Mouse (Mus musculus): ENCODE results near the gene Zfp507. TPM values are rescaled to one million over a fixed set of nuclear protein-coding genes. Genes with fewer than 3 reads are reported as not detected.

Zfp507 gene
- polyA plus RNA-seq, 1 experiment, result 12.0 TPM

DNA sequence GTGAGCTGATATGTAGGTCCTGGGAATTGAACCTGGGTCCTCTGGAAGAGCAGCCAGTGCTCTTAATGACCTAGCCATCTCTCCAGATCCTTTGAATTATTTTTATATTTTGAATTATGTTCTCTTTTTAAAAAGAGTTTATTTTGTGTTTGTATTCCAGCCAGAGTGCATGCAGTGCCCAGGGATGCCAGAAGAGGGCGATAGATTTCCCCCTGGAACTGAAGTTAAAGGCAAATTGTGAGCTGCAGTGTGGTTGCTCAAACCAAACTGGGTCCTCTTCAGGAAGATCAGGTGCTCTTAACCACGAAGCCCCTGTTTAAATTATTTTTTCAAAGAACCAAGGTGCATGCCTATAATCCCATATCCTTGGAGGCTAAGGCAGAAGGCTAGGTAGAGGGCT is 43.2 kb downstream of the Zfp507 start:
- TF ChIP-seq CTCF (IDR thresholded peaks at IDR 0.05; ENCODE audit: control insufficient read depth, insufficient read depth, insufficient replicate concordance, low read depth, low read length) (peak; percentile 34; the same call in 1 of the 2 replicates), POLR2A (IDR thresholded peaks at IDR 0.05; ENCODE audit: control insufficient read depth, low read depth, low read length) (no peak)
- Histone ChIP-seq H3K36me3 (ENCODE audit: control insufficient read depth, insufficient read depth, low read length) (no peaks in the 10 kb centered on the region), H3K4me3 (ENCODE audit: control insufficient read depth, low read depth, low read length) (no peak overlapping the region), H3K27ac (ENCODE audit: control insufficient read depth, insufficient read depth, low read depth, low read length) (no peak overlapping the region), H3K4me1 (ENCODE audit: control insufficient read depth, insufficient read depth, low read length) (peaks cover 6% of the 10 kb centered on the region), H3K27me3 (ENCODE audit: control insufficient read depth, insufficient read depth, low read length) (no peaks in the 10 kb centered on the region)

DNA sequence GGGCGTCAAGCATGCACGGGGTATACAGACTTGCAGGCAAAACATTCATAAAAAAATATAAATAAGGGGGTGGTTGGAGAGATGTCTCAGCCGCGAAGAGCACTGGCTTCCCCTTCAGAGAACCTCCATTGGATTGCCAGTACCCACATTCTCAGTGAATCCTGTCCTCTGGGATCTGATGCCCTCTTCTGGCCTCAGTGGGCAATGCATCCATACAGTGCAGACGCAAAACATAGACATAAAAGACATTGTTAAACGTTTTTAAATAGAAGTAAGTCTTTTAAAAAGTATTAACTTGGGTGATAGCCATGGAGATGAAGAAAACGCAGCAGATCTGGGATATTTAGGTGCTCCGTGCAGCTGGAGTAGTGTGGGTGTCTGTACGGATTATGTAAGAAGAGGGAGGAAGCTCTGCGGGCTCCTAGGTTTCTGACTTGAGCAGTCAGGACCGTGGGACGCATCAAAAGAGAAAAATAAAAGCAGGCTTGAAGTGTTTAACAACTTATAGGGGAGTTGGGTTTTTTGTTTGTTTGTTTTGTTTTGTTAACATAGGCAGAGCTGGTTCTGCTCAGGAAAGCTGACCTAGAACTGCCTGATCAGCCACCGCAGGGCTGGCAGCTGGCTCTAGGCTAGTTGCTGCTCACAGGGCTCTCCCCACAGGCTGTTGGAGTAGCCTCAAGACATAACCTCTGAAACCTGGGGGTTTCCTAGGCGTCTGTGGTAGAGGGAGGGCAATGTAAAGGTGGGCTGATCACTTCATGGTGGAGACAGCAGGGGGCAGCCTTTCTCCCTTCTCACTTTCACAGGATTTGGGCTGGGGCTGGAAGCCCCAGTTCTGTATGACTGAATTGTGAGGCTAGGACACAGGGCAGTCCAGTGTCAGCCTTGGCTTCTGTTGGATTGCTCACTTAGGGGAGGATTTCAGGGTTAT is 46.0 kb downstream of the Zfp507 start:
- TF ChIP-seq CTCF (IDR thresholded peaks at IDR 0.05; ENCODE audit: control insufficient read depth, insufficient read depth, insufficient replicate concordance, low read depth, low read length), result no peak
- no peak for TF ChIP-seq POLR2A (IDR thresholded peaks at IDR 0.05; ENCODE audit: control insufficient read depth, low read depth, low read length)
- Histone ChIP-seq H3K36me3 (ENCODE audit: control insufficient read depth, insufficient read depth, low read length) (no peaks in the 10 kb centered on the region), H3K27me3 (ENCODE audit: control insufficient read depth, insufficient read depth, low read length) (no peaks in the 10 kb centered on the region), H3K4me3 (ENCODE audit: control insufficient read depth, low read depth, low read length) (no peak overlapping the region), H3K27ac (ENCODE audit: control insufficient read depth, insufficient read depth, low read depth, low read length) (no peak overlapping the region), H3K4me1 (ENCODE audit: control insufficient read depth, insufficient read depth, low read length) (peaks cover 10% of the 10 kb centered on the region)

DNA sequence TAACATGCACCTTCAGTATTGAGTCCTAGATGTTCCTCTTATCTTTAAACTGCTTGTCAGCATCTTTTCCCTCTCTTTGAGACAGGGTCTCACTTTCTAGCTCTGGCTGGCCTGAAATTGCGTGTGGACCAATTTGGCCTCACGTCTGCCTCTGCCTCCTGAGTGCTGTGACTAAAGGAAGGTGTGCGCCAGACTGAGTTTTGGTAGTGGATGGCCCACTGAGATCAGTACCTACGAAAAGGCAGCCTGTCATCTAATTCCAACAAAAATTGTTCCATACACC is 48.0 kb downstream of the Zfp507 start:
- Histone ChIP-seq H3K27me3 (ENCODE audit: control insufficient read depth, insufficient read depth, low read length) (no peaks in the 10 kb centered on the region), H3K4me1 (ENCODE audit: control insufficient read depth, insufficient read depth, low read length) (peaks cover 10% of the 10 kb centered on the region), H3K4me3 (ENCODE audit: control insufficient read depth, low read depth, low read length) (peak overlapping the region; percentile 97), H3K36me3 (ENCODE audit: control insufficient read depth, insufficient read depth, low read length) (no peaks in the 10 kb centered on the region), H3K27ac (ENCODE audit: control insufficient read depth, insufficient read depth, low read depth, low read length) (peak overlapping the region; percentile 79)
- TF ChIP-seq CTCF (IDR thresholded peaks at IDR 0.05; ENCODE audit: control insufficient read depth, insufficient read depth, insufficient replicate concordance, low read depth, low read length) (no peak), POLR2A (IDR thresholded peaks at IDR 0.05; ENCODE audit: control insufficient read depth, low read depth, low read length) (no peak)

DNA sequence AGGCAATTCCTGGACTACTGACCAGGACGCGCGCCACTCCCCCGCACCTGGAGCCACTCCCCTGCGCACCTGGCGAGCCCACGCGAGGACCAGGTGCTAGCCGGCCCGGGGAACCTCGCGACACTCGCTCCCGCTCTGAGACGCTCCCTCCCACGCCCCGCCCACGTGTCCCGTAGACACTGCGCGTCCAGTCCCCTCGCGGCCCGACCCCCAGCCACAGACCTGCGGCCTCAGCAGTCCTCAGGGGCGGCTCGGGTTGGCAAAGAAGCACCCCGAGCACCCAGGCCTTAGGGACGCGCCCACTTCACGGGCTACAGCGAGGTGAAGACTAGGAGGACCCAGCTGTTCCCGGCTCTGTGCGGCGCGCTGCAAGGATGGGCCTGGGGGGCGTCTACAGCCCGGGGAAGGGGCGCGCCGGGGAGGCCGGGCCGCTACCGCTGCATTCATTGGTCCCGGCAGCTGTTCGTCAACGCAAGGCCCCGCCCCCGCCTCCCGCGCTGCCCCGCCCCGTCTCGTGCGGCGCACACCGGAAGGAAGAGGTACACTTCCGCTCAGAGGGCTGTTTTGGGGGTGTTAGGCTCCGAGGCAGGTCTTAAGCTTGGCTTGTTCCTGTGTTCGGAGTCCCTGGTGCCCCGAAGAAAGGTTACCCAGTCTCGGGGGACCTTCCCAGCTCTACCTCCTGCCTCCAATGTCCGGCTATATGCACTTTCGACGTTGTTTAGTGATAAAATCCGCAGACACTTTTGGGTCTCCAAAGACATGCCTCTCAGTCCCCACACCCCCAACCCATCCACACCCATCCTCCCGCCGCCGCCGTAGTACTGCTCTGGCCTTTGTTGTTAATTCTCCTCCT is 48.5 kb downstream of the Zfp507 start, which contains the start of gene Dpy19l3:
Dpy19l3 (minus strand) TSS at position 422 of the 853 bp plus-strand sequence.
- H3K4me3 ChIP-seq (ENCODE audit: control insufficient read depth, low read depth, low read length), result peak within 1 kb of the TSS; percentile 97
- peak within 1 kb of the TSS; percentile 79 for H3K27ac ChIP-seq (ENCODE audit: control insufficient read depth, insufficient read depth, low read depth, low read length)
- no peaks in the 10 kb centered on the region for H3K27me3 ChIP-seq (ENCODE audit: control insufficient read depth, insufficient read depth, low read length)
- H3K36me3 ChIP-seq (ENCODE audit: control insufficient read depth, insufficient read depth, low read length), result no peaks in the 10 kb centered on the region
- H3K4me1 ChIP-seq (ENCODE audit: control insufficient read depth, insufficient read depth, low read length), result peaks cover 10% of the 10 kb centered on the region
- no peak for TF ChIP-seq CTCF (IDR thresholded peaks at IDR 0.05; ENCODE audit: control insufficient read depth, insufficient read depth, insufficient replicate concordance, low read depth, low read length)
- TF ChIP-seq POLR2A (IDR thresholded peaks at IDR 0.05; ENCODE audit: control insufficient read depth, low read depth, low read length), result peak; percentile 78

DNA sequence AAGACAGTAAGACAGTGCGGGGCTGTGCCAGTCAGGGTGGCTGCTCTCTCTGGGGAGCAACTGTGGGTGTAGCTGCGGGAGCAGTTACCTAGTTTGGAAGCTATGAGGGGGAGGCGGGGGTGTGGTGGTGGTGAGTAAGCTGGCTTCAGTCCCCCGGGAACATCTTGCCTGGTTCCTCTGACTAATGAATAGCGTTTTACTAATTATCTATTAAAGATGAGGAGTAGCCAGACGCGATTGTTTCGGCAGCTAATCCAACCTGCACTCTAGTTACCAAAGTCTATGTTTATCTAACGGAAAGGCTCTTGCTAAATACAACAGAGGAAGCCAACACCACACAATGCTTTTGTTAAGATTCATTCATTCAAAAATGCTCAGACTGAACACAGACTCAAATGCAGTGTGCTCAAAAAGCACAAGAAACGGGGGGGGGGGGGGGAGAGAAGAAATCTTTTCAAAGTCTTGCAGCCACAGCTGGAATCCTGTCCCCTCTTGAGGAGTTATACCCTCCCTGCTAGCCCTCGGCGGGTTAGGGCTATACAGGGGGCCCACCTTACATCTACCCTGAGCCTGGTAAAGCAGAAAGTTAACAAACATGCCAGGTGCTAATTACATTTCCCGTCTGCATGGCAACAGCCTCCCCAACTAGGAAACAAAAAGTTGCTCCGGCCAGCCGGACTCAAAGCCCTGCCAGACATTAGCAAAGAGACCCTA is 49.3 kb downstream of the Zfp507 start:
- no peak overlapping the region; the same call in 1 of the 2 replicates for H3K27ac ChIP-seq (ENCODE audit: control insufficient read depth, insufficient read depth, low read depth, low read length)
- peak overlapping the region; percentile 97 for H3K4me3 ChIP-seq (ENCODE audit: control insufficient read depth, low read depth, low read length)
- H3K36me3 ChIP-seq (ENCODE audit: control insufficient read depth, insufficient read depth, low read length), result no peaks in the 10 kb centered on the region
- H3K4me1 ChIP-seq (ENCODE audit: control insufficient read depth, insufficient read depth, low read length), result peaks cover 10% of the 10 kb centered on the region
- TF ChIP-seq CTCF (IDR thresholded peaks at IDR 0.05; ENCODE audit: control insufficient read depth, insufficient read depth, insufficient replicate concordance, low read depth, low read length), result no peak
- no peaks in the 10 kb centered on the region for H3K27me3 ChIP-seq (ENCODE audit: control insufficient read depth, insufficient read depth, low read length)

DNA sequence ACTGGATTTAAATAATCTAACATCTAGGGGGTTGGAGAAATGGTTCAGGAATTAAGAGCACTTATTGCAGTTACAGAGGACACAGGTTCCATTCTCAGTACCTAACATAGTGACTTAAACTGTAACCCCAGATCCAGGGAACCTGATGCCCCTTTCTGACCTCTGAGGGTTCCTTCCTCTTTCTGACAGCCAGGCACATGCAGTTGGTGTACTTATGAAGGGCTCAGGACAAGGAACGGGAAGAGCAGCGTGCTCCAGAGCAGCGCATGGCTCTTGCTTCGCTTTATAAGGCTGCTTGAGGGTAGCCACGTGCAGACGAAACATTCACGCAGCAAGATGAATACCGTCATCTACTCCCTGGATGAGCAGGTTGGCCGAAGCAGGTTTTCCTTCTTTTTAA is 51.9 kb downstream of the Zfp507 start:
- no peaks in the 10 kb centered on the region for H3K36me3 ChIP-seq (ENCODE audit: control insufficient read depth, insufficient read depth, low read length)
- TF ChIP-seq POLR2A (IDR thresholded peaks at IDR 0.05; ENCODE audit: control insufficient read depth, low read depth, low read length) (no peak), CTCF (IDR thresholded peaks at IDR 0.05; ENCODE audit: control insufficient read depth, insufficient read depth, insufficient replicate concordance, low read depth, low read length) (no peak)
- H3K27ac ChIP-seq (ENCODE audit: control insufficient read depth, insufficient read depth, low read depth, low read length), result no peak overlapping the region
- no peaks in the 10 kb centered on the region for H3K27me3 ChIP-seq (ENCODE audit: control insufficient read depth, insufficient read depth, low read length)
- H3K4me1 ChIP-seq (ENCODE audit: control insufficient read depth, insufficient read depth, low read length), result peaks cover 10% of the 10 kb centered on the region
- no peak overlapping the region for H3K4me3 ChIP-seq (ENCODE audit: control insufficient read depth, low read depth, low read length)
